Mouse (Mus musculus) lung, postnatal 25 days (tissue): ENCODE data around the gene Yipf2.

ENCODE experiments used
- DNase-seq: peaks from one replicate; pipeline ENCODE4 v3.0.0; 2022; ENCODE audit warnings: low spot score

Gene Yipf2

DNA sequence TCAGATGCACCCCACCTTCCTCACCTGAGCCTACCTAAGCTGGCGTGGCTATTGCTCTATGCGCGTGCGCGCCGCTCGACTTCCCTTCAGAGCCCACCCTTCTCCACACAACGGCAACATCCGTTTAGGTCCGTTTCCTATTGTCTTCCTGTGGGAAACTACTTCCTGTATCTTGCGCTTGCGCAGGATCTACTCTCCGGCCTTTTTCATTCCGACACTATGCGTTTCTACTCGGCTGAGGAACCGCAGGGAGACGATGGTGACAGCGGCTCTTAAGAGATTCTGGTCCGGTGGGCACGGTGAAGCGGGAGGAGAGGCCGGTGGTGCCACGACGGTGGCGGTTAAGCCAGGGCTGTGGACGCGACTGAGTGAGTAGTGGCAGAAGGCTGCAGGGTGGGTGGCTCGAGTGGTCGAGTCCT is at the start of gene Yipf2, which contains the start of gene Timm29:
Yipf2 (minus strand) TSS at position 126 of the 419 bp plus-strand sequence.
Timm29 (plus strand) TSS at position 20 of the 419 bp plus-strand sequence.
- peak; percentile 95 for DNase-seq

DNA sequence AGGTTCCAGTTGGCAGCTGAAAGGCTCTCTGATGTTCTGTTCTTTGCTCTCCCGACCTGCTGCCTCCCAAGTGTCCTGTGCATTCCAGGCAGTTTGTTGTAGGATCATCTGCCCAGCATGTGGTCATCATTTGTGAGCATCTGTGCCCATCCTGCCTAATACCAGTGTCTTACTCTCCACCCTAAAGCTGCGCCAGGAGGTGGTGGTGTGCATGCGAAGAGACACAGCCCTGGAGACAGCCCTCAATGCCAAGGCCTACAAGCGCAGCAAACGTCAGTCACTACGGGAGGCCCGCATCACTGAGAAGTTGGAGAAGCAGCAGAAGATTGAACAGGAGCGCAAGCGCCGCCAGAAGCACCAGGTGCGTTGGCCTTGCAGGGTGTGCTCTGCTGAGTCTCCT is 46.4 kb upstream of the Yipf2 start:
- DNase-seq = no peak

DNA sequence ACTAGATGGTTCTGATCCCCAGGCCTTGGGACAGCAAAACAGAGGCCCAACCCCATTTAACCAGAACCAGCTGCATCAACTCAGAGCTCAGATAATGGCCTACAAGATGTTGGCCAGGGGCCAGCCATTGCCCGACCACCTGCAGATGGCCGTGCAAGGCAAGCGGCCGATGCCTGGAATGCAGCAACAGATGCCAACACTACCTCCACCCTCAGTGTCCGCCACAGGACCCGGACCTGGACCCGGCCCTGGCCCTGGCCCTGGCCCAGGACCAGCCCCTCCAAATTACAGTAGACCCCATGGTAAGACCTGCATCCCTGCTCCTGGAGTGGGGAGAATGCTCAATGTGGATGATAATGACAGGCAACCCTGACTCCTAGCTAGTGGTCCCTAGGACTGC is 43.0 kb upstream of the Yipf2 start:
- no peak for DNase-seq

DNA sequence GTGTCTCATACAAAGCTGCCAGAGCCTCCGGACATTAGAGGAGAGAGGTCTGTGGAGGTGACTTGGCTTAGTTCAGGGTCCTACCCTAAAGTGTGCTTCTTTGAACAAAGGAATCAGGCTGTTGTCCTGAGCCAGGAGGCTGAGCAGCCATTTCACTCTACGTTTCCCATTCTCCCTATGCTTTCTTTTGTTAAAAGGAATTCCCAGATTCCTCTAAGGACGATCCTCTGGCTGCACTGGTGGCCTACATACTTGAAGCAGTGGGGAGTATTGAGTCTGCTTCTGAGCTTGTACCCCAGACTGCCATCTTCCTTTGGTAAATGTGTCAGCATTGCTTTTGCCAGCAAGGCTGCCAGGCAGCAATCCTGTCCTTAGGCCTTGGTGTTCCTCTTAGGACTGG is 40.5 kb upstream of the Yipf2 start:
- DNase-seq = no peak

DNA sequence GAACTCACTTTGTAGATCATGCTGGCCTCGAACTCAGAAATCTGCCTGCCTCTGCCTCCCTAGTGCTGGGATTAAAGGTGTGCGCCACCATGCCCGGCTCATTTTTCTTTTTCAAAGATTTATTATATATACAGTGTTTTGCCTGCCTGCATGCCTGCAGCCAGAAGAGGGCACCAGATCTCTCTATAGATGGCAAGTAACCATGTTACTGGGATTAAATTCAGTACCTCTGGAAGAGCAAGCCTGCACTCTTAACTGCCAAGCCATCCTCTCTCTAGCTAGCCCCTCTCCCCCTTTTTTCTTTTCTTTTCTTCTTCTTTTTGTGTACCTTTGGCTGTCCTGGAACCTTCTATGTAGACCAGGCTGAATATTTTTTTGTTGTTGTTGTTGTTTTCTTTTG is 38.0 kb upstream of the Yipf2 start:
- peak; percentile 46 for DNase-seq

DNA sequence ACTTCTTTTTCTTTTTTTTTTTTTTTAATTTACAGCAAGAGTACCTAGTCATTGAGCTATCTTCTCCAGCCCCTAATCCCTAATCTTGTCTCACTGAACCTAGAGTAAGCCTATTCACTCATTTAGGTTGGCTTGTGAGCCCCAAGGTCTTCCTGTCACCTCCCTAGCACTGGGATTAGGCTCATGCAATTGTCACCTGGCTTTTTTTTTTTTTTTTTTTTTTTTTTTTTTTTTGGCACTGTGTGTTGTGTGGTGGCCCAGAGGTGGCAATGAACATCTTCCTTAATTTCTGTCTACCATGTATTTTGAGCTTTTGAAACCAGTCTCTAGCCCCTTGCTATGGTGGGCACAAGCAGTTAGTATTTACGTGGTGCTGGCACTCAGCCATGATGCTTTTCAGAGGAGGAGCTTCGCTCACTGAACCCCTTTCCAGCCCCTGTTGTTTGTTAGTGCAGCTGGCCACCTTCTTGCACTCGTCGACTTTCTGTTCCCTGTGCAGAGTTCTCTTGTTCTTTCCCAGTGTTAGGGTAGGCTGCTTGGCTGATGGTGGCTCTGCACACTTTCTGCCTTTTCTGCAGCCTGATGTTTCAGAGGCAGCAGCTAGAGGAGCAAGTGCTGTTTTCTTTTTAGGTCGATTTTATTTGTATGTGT is 34.6 kb upstream of the Yipf2 start:
- no peak for DNase-seq

DNA sequence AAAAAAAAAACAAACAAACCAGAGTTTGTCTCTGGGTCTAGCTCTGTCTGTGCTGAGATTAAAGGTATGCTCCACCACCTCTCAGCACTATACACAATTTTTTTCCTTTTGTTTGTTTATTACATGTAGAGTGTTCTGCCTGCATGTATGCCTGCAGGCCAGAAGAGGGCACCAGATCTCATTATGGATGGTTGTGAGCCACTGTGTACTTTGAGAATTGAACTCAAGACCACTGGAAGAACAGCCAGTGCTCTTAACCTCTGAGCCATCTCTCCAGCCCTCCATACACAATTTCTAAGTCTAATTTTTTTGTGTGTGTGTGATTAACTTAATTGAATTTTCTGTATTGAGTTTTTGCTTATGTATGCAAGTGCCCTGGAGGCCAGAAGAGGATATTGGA is 33.9 kb upstream of the Yipf2 start:
- DNase-seq = peak; percentile 7

DNA sequence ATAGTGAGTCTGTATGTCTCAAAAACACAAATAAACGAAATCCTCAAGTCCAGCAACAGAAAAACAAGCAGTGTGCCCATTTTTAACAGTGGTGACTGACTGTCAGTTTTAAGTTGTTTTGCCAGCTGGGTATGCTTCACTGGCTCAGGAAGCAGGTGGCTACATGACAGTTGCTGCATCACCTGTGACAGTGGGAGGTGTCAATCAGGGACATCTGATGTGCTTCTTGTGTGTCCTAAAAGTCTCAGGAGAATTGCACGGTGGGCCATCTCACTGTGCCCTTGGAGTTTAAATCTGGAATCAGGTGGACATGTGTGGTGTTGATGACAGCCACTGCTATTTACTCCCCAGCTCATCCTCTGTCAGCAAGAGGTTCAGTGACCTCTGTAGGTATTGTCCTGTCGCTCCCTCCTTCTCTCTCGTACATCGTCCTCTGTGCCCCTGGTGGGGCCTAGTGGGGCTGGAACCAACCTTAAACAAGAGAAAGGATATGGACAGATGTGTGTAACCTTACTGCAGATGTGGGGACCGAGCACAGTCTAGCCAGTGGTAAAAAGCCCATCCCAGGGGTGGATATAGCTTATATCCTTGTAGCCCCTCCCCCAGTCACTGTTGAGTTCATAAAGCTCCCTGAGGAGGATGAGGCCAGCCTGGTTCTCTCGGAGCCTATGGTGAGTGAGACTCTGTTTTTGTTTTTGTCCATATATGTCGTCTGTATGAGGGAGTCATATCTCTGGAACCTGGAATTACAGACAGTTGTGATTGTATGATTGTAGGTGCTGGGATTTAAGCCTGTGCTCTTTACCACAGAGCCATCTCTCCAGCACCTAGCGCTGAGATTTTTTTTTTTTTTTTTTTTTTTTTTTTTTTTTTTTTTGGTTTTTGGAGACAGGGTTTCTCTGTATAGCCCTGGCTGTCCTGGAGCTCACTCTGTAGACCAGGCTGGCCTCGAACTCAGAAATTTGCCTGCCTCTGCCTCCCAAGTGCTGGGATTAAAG is 33.0 kb upstream of the Yipf2 start:
- peak; percentile 15 for DNase-seq

DNA sequence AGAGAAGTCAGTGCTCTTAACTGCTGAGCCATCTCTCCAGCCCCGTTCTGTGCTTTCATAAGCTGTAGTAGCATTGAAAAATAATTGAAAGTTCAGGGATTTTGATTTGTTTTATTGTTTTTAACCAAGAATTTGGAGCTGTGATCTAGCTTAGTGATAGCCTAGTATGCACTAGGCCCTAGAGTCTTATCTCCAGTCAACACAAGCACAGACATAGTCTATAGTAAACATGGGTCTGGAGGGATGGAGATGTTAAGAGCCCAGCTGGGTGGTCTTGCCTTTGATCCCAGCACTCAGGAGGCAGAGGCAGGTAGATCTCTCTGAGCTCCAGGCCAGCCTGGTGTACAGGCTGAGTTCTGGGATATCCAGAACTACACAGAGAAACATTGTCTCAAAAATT is 30.0 kb upstream of the Yipf2 start:
- no peak for DNase-seq

DNA sequence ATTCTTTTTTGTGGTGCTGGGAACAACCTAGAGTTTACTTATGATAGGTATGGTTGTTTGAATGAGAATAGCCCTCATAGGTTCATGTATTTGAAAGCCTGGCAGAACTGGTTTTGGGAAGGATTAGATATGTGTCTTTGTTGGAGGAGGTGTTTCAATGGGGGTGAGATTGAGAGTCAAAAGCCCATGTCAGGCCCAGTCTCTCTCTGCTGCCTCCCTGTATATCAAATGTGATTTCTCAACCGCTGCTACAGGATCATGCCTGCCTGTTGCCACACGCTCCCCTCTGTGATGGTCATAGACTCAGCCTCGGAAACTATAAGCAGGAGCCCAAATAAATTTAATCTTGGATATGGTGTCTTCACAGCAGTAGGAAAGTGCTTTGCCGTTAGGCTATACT is 27.6 kb upstream of the Yipf2 start:
- DNase-seq = no peak

DNA sequence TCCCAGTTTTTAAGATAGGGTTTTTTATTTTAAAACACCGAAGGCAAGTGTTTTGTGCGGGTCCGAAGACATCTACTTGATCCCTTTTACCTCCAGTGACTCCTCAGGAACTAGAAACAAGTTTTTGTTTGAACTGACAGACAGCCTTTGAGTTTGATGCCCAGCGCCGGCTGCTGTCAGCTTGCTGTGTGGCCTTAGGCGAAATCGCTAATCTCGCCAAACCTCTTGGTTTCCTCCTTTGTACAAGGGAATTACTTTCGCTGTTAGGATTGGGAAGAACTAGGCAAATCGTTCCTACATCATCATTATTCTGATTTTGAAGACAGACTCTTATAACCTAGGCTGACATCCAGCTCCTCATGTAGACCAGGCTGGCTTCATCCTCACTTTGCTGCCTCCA is 24.4 kb upstream of the Yipf2 start:
- no peak for DNase-seq

DNA sequence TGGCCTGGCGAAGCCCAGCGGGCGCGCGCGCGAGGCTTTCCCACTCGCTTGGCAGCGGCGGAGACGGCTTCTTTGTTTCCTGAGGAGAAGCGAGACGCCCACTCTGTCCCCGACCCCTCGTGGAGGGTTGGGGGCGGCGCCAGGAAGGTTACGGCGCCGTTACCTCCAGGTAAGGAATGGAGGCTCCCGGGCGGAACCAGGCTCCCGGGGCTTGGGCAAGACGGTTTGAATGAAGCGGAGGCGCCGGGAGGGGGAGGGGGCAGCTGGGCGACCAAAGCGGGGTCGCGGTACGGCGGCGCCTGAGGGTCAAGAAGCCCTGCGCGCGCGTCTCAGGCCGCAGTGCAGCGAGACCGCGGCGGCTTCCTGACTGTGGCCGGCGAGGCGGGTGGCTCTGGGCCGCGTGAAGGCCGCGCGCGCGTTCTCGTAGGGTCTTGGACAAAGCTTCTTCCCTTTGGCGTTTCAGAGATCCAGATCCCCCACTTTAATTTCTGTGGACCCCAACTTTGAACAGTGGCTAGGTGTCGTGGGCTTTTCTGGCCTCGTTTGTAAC is 23.7 kb upstream of the Yipf2 start:
- peak; percentile 89 for DNase-seq

DNA sequence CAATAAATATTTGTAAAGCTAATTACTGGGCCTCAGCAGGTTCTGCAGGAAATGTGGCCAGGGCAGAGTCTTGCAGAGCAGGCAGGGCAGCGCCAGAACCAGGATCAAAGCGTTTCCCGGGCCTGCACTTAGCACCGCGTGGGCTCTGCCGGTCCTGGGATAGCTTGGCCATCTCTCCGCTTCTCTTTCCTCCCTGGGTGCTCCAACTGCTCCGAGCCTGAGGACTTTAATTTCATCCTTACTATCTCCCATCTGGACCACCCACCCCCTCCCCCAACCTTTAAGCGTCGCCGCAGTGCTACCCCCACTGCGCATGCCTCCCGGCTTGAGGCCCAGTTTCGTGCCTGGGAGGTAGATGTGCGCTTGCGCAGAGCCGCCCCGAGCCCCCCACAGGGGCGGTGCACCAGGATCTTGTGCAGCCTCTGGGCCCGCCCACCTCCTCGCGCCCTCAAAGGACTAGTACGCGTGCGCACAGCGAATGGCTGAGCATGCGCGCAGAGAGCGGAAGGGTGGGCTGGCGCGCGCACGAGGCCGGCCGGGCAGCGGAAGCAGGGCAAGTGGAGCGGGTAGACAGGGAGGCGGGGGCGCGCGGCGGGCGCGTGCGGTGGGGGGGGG is 23.1 kb upstream of the Yipf2 start, which contains the start of gene Smarca4:
Smarca4 (plus strand) TSS at position 553 of the 615 bp plus-strand sequence.
- peak; percentile 99 for DNase-seq

DNA sequence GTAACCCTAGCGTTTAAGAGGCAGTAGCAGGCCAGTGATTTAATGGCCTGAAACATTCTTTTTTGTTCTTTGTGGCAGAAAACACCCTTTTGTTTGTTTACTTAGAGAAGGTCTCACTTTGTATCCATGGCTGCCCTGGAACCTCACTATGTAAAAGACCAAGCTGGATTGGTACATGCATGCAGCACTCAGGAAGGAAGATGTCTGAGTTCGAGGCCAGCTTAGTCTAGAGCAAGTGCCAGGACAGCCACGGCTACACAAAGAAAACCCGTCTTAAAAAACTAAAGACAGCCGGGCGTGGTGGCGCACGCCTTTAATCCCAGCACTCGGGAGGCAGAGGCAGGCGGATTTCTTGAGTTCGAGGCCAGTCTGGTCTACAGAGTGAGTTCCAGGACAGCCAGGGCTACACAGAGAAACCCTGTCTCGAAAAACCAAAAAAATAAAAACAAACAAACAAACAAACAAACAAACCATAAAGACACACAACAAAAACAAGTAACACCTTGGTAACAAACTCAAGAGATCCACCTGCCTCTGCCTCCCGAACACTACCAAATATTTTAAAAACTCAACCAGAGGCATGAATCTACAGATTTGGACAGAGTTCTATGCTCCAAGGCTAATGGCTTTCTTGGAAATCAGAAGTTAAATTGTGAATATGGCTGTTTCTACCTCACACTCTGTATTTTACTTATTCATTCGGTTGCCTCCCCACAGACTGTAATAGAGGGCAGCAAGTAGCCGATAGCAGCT is 22.4 kb upstream of the Yipf2 start:
- no peak for DNase-seq

DNA sequence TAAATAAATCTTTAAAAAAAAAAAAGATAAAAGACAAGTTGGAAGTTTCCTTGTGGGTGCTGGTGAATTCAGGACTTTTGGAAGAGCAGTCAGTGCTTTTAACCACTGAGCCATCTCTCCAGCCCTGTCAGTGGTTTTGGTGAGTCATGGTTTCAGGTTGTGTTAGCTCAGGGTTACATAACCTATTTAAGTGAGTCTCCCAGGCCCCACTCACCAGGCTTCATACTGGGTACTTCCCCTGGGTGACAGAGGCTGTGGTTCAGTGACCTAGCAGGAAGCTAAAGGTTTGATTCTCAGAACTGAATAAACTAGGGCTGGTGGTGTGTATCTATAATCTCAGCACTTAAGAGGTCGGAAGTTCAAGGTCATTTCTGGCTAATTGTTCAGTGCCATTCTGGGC is 17.2 kb upstream of the Yipf2 start:
- DNase-seq = peak; percentile 85

DNA sequence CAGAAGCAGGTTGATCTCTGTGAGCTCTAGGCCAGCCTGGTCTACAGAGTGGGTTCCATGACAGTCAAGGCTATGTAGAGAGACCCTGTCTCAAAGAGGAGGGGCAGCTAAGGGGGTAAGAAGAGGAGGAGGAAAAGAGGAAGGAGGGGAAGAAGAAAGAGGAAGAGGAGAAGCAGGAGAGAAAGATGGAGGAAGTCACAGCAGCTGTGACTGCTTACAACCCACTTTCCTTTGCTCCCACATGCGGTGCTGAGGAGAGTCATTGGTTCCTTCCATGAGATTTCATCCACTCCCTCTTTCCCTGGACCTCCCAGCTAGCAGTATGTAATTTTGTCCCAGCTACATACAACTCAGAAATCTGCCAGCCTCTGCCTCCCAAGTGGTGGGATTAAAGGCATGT is 14.0 kb upstream of the Yipf2 start:
- no peak for DNase-seq

DNA sequence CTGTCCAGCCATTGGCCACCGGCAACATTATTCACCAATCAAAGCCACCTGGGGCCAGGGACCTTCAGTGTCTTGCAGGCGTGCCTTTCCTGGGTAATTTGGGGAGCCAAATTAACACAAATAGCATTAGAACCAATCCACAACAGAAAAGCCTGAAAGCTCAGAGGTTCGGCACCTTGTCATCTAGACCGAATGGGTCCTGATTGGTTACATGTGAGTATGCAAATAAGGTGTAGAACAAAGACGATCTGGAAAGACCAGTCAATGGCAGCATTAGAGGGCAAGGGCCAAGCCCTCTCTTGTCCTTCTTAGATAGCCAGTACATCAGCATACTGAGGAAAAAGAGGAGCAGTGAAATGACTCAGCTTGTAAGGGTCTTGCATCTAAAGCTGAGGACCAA is 13.2 kb upstream of the Yipf2 start:
- DNase-seq = no peak

DNA sequence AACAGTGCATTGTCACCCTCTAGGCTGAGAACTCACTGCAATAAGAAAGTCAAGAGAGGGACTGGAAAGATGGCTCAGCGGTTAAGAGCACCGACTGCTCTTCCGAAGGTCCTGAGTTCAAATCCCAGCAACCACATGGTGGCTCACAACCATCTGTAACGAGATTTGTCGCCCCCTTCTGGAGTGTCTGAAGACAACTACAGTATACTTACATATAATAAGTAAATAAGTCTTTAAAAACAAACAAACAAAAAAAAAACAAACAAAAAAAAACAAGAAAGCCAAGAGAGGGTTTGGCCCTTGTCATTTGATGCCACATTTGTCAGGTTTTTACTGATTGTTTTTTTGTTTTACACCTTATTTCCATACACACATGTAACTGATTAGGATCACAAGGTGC is 11.5 kb upstream of the Yipf2 start:
- no peak for DNase-seq

DNA sequence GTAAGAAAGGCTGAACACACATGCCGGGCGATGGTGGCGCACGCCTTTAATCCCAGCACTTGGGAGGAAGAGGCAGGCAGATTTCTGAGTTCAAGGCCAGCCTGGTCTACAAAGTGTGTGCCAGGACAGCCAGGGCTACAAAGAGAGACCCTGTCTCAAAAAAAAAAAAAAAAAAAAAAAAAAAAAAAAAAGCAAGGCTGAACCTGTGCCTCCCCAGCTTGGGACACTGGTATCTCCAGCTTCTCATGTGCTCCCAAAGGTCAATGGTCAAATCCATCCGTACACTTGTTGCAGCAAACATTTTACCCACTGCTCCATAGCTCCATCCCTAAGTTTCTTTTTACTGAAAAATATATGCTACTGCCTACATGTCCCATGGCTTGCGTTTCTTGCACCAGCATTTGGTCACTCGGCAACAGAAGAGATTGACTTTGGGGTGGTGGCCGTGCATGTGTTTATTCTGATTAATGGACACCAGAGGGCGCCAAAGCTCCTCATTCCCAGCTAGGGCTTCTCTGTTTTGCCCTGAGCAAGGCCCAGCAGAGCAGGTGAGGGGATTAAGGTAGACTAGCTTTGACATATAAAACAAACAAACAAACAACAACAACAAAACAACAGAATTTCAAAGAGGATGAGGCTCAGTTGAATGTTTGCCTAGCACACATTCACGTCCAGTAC is 9.2 kb upstream of the Yipf2 start:
- DNase-seq = peak; percentile 80

DNA sequence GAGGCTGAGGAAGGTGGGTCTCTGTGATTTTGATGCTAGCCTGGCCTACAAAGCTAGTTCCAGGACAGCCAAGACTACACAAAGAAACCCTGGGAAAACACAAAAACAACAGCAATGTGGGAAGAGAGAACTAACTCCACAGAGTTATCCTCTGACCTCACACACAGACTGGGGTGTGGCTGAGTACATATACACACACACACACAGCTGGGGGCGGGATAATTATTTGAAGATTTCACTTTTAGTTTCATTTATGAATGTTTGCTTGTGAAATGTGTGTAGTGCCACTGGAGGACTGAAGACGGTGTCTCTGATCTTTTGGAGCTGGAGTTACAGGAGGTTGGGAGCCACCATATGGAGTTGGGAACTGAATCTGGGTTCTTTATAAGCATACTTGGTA is 8.4 kb upstream of the Yipf2 start:
- no peak for DNase-seq

DNA sequence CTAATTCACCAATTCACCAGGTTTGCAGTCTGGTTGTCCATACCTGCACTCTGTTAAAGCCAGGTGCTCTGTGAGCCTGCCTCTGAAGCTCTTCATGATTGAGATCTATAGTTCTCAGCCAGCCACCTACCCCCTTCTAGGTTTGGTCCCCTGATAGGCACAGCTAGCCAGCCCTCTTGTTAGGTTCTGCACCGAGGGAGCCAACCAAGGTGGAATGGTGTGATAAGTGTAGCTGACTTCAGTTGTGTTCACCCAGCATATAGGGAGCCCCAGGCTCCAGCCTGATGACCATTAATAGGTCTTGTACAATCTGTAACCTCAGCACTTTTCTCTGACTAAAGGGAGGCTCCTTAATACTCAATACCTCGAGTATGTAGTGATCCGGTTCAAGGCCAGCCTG is 7.6 kb upstream of the Yipf2 start:
- no peak for DNase-seq
